Mouse (Mus musculus) stomach, embryonic 16.5 days (tissue): ENCODE results near the gene Rtn2. TPM values are rescaled to one million over a fixed set of nuclear protein-coding genes. Genes with fewer than 3 reads are reported as not detected.
"Not testable (repeated sequence)": the region's sequence is repeated elsewhere in the genome, so short reads cannot be mapped to it uniquely, and the experiment has no call there.

Experiments
- ATAC-seq: fragments of 200-750 bp; cut with Nextera tagmentation; 2 replicates; pipeline ENCODE4 v1.8.0; 2017; ENCODE audit warnings: moderate number of reproducible peaks, moderate TSS enrichment; ENCODE audit not compliant: insufficient read depth, low FRiP score
- H3K27ac ChIP-seq: fragments of 300-500 bp; sonication (generic); 2 replicates; pipeline ENCODE4 v1.5.1; 2014; ENCODE audit warnings: low read length
- H3K27me3 ChIP-seq: fragments of 300-500 bp; sonication (generic); 2 replicates; pipeline ENCODE4 v1.6.1; 2014; ENCODE audit warnings: low read length, control low read depth, mixed read lengths; ENCODE audit not compliant: control insufficient read depth, insufficient read depth
- H3K36me3 ChIP-seq: fragments of 300-500 bp; sonication (generic); 2 replicates; pipeline ENCODE4 v1.6.1; 2014; ENCODE audit warnings: low read length; ENCODE audit not compliant: control insufficient read depth, insufficient read depth
- H3K4me1 ChIP-seq: fragments of 300-500 bp; sonication (generic); 2 replicates; pipeline ENCODE4 v1.6.1; 2014; ENCODE audit warnings: low read length, control low read depth, mixed read lengths; ENCODE audit not compliant: control insufficient read depth, insufficient read depth
- H3K4me2 ChIP-seq: fragments of 300-500 bp; sonication (generic); 2 replicates; pipeline ENCODE4 v1.6.1; 2014; ENCODE audit warnings: low read depth, low read length, mixed read lengths
- H3K4me3 ChIP-seq: fragments of 300-500 bp; sonication (generic); replicated peaks from 2 replicates; pipeline ENCODE4 v1.5.1; 2014; ENCODE audit warnings: mild to moderate bottlenecking, low read length
- H3K9ac ChIP-seq: fragments of 300-500 bp; sonication (generic); 2 replicates; pipeline ENCODE4 v1.6.1; 2014; ENCODE audit warnings: low read length
- H3K9me3 ChIP-seq: fragments of 300-500 bp; sonication (generic); replicated peaks from 2 replicates; pipeline ENCODE4 v1.6.1; 2016; ENCODE audit warnings: low read length, control low read depth; ENCODE audit not compliant: control insufficient read depth
- WGBS: fragments of 180-500 bp; shearing (Covaris S2); extraction: QIAGEN DNeasy Blood & Tissue Kit; methylation state at CpG from one replicate; pipeline ENCODE4 v1.1.7; 2014; 5-methylcytosine and 5-hydroxymethylcytosine counted together
- polyA plus RNA-seq: library from polyadenylated mRNA; unstranded; fragments of >200 nt; fragmentation: Nextera tagmentation; extraction: Ambion mirVana; gene quantifications from 2 replicates; pipeline ENCODE4 v1.2.1, GENCODE M21; 2015

The Rtn2 gene
- polyA plus RNA-seq, 1 experiment from 2014 or later, result 21.7 TPM

DNA sequence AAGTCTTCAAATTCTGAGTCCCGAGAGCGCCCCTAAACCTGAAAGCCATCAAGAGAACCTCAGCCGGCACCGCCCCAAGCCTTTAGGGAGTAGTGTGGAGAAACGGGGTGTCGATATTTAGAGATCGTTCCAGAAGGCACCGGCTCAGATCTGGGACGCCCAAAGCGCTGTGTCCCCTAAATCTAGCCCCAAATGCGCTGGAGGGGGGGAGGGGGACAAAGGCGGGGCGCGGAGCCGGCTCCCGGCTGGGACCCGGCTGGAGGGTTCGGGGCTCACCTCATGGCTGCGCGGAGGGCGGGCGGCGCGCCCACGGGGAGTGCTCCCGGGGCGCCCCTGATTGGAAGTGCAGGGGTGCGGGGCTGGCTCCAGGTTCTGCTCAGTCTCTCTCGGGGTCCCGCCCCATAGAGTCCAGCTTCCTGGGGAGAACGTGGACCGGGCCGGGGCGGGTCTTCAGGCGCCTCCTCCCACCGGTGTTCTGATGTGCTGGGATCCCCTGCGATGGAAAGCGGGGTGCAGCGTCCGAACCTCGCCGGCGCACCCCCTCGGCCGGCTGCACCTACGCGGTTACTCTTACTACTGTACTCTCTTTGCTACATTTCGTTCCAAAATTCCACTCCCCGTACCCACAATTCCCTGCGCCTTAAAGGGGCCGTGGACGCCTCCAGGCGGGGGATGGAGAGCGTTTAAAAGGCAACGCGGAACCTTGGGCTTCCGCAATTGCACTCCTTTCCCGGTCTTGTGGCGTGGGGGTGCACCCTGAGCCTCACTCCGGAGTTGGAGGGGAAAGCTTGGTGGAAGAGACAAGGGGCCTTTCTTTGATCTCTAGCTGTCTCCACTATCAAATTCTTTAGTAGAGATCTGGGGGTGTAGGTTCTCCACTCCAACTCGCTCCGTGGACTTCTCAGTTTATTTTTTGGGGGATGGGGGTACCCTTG is 10.9 kb upstream of the Rtn2 start, which contains the start of gene Vasp:
Gene Vasp, minus strand, starts transcription at position 580 of the 935 bp plus-strand sequence.
- H3K4me3 ChIP-seq, result peak within 1 kb of the TSS; percentile 98
- H3K27me3 ChIP-seq, result no peaks in the 10 kb centered on the region
- peak; percentile 68 for ATAC-seq
- peak within 1 kb of the TSS; percentile 96 for H3K27ac ChIP-seq
- H3K4me2 ChIP-seq, result peak within 1 kb of the TSS; percentile 90
- under 1% methylated on average over 62 of the region's 62 CpGs for WGBS
- H3K4me1 ChIP-seq, result peaks cover 28% of the 10 kb centered on the region
- peak within 1 kb of the TSS; percentile 96 for H3K9ac ChIP-seq
- no peaks in the 10 kb centered on the region for H3K36me3 ChIP-seq
- H3K9me3 ChIP-seq, result no peaks in the 10 kb centered on the region

DNA sequence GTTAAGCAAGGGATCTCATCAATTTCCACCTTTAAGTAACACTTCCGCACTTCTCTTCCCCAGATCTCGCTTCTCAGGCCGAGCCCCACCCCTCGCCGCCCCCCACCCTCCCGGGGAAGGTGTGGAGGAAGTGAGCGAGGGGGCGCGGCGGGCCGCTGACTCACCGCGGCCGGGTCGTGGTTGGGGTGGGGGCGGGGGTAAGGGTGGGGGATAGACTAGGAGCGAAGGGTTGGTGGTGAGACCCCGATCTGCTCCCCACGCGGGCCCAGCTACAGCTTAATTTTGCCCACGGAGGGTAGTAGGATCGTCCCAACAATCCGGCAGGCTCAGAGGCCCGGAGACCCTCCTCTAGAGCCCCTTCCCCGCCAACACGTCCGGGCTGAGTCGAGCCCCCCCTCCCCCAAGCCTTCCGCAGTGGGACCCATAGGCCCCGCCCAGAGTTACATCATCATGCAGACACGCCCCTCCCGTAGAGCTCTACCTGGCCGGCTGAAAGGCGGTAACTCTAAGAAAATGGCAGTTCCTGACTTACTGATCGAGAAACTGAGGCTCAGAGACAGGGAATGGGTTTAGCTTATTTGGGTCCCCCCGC is 10.2 kb upstream of the Rtn2 start:
- Histone ChIP-seq H3K4me3 (peak overlapping the region; percentile 98), H3K27ac (peak overlapping the region; percentile 96), H3K9ac (peak overlapping the region; percentile 96), H3K4me1 (peaks cover 26% of the 10 kb centered on the region), H3K36me3 (no peaks in the 10 kb centered on the region), H3K4me2 (peak overlapping the region; percentile 90), H3K27me3 (no peaks in the 10 kb centered on the region), H3K9me3 (no peaks in the 10 kb centered on the region)
- ATAC-seq, result peak; percentile 69
- WGBS, result under 1% methylated on average over 36 of the region's 36 CpGs

- H3K4me2 ChIP-seq, result no peak overlapping the region
- WGBS, result 50% methylated on average over 4 of the region's 4 CpGs
- no peak for ATAC-seq
- no peaks in the 10 kb centered on the region for H3K36me3 ChIP-seq
- H3K27me3 ChIP-seq, result peaks cover 38% of the 10 kb centered on the region
- no peak overlapping the region for H3K4me3 ChIP-seq
- H3K9ac ChIP-seq, result no peak overlapping the region
- no peaks in the 10 kb centered on the region for H3K9me3 ChIP-seq
- H3K4me1 ChIP-seq, result peaks cover 3% of the 10 kb centered on the region
- H3K27ac ChIP-seq, result no peak overlapping the region
These were observed 6.2 kb upstream of the Rtn2 start for GRCm38 (mm10) chr7:19276253-19276652.

DNA sequence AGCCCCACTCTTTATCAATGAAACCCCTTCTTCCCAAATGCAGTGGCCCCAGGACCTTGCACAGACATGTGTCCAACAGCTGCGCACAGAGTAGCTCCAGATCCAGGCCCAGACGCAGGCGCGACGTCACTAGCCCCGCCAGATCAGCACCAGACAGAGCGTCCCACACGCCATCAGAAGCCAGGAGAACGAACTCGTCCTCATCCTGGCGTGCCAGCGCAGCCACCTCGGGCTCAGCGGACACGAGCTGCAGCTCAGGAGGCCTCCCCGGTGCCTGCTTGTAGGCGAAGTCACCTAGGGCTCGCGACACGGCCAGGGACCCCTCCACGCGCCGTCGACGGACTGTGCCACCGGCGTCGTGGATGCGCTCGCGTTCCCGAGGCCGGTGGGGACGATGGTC is 3.4 kb upstream of the Rtn2 start:
- Histone ChIP-seq H3K4me2 (peak overlapping the region; percentile 38), H3K9me3 (no peaks in the 10 kb centered on the region), H3K9ac (no peak overlapping the region), H3K27me3 (peaks cover 39% of the 10 kb centered on the region), H3K4me3 (peak overlapping the region; percentile 30), H3K4me1 (peaks cover 6% of the 10 kb centered on the region), H3K27ac (no peak overlapping the region), H3K36me3 (no peaks in the 10 kb centered on the region)
- ATAC-seq, result no peak
- WGBS, result 3% methylated on average over 34 of the region's 34 CpGs

DNA sequence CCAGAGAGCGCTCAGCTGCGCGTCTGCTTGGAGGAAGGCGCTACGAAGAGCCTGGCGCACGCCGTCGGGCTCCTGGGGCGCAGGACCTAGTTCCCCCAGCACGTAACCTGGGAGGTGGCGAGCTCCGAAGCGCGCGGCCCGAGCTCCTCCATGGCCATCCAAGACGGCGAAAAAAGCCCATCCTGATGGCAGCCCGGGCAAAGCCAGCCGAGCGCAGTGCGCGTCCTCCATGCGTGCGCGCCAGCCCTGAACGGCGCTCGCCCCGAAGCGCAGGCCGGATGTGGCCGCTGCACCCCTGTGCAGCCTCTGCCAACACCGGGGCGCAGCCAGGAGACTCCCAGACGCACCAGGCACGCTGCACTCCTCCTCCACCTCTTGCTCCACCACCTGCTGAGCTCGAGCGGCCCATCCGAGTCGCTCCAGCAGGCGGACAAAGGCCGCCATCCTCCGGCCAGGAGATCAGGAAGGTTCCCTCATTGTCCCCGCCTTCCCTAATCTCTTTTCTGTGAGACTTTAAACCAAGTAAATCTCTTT is 2.8 kb upstream of the Rtn2 start, which contains the start of gene Ppm1n:
Gene Ppm1n, minus strand, starts transcription at position 484 of the 534 bp plus-strand sequence.
- ATAC-seq, result no peak
- Histone ChIP-seq H3K9me3 (no peaks in the 10 kb centered on the region), H3K4me3 (peak within 1 kb of the TSS; percentile 30), H3K27me3 (peaks cover 39% of the 10 kb centered on the region), H3K27ac (no peak within 1 kb of the TSS), H3K4me1 (peaks cover 6% of the 10 kb centered on the region), H3K36me3 (no peaks in the 10 kb centered on the region), H3K4me2 (peak within 1 kb of the TSS; percentile 38), H3K9ac (peak within 1 kb of the TSS; percentile 9; the same call in 1 of the 2 replicates)
- 1% methylated on average over 46 of the region's 46 CpGs for WGBS

DNA sequence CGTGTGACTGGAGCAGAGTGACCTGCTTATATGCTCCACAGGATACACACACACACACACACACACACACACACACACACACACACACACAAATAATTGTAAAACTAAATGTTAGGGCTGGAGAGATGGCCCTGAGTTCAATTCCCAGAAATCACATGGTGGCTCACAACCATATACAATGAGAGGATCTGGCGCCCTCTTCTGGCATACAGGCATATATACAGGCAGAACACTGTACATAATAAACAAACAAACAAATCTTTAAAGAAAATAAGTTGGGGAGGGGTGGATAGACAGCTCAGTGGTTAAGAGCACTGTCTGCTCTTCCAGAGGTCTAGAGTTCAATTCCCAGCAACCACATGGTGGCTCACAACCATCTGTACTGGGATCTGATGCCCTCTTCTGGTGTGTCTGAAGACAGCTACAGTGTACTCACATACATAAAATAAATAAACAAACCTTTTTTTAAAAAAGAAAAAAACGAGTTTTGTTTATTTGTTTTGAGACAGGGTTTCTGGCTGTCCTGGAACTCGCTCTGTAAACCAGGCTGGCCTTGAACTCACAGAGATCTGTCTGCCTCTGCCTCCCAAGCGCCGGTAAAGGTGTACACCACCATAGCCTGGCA is 632 bp upstream of the Rtn2 start:
- not testable (repeated sequence) for H3K36me3 ChIP-seq, ATAC-seq, H3K27ac ChIP-seq, H3K4me1 ChIP-seq, H3K9me3 ChIP-seq, H3K9ac ChIP-seq
- peaks cover 39% of the 10 kb centered on the region for H3K27me3 ChIP-seq
- WGBS, result 31% methylated on average over 6 of the region's 6 CpGs
- H3K4me3 ChIP-seq, result 0 out of 2 replicates have a peak overlapping the region, but pooled peaks have one; percentile 61
- peak overlapping the region; percentile 99 for H3K4me2 ChIP-seq

DNA sequence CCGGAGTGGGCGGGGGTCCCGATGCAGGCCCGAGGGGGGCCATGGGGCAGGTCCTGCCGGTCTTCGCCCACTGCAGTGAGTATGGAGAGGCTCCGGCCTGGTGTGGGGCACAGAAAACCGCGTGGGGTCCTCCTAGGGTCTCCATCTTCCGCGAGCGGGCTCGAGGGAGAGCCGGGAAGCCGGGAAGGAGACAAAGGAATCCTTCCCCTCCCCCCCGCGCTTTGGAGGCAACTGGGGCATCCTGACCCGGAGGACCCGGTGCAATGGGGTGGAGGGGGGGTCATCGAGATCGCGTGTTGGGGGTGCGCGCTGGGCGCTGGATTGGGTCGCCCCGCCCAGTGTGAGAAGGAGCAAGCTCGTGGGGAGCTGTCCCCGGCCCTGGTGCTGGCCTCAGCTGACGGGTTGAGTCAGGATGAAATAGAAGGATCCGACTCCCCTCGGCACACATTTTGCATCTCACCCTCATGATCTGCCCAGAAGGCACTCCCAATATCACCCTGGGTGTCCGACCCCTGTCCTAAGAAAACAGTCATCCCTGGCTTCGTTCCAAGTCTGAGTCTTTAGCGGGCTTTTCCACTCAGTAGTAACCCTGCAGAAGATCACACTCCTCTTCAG is 474 bp downstream of the Rtn2 start:
- H3K27me3 ChIP-seq, result peaks cover 34% of the 10 kb centered on the region
- H3K4me3 ChIP-seq, result peak overlapping the region; percentile 61
- peaks cover 6% of the 10 kb centered on the region for H3K4me1 ChIP-seq
- H3K9me3 ChIP-seq, result no peaks in the 10 kb centered on the region
- H3K36me3 ChIP-seq, result no peaks in the 10 kb centered on the region
- ATAC-seq, result peak; percentile 73
- H3K4me2 ChIP-seq, result peak overlapping the region; percentile 99
- WGBS, result 1% methylated on average over 35 of the region's 35 CpGs
- H3K9ac ChIP-seq, result peak overlapping the region; percentile 61; the same call in 1 of the 2 replicates
- H3K27ac ChIP-seq, result no peak overlapping the region

DNA sequence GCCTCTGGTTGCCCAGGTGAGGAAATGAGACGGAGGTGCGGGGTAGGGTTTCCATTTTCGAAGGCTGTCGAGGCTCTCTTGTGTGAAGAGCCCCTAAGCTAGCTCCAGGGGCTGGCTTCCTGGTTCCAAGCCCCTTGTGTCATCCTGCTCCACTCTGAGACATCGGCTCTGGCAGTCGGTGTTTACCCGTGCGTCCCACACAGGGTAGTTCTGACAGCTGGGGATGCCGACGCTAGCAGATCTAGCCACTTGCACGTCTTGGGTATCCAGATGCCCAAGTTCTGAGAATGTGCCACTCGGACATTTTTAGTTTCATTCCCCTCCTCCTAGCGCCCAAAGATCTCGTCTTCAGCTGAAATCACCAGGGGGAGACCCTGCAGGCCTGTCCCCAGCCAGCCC is 981 bp downstream of the Rtn2 start:
- no peaks in the 10 kb centered on the region for H3K36me3 ChIP-seq
- no peak overlapping the region for H3K9ac ChIP-seq
- peaks cover 6% of the 10 kb centered on the region for H3K4me1 ChIP-seq
- H3K9me3 ChIP-seq, result no peaks in the 10 kb centered on the region
- peaks cover 29% of the 10 kb centered on the region for H3K27me3 ChIP-seq
- H3K27ac ChIP-seq, result no peak overlapping the region
- 31% methylated on average over 14 of the region's 14 CpGs for WGBS
- no peak for ATAC-seq
- H3K4me3 ChIP-seq, result peak overlapping the region; percentile 61
- H3K4me2 ChIP-seq, result peak overlapping the region; percentile 99
